In the genomic region with DNA sequence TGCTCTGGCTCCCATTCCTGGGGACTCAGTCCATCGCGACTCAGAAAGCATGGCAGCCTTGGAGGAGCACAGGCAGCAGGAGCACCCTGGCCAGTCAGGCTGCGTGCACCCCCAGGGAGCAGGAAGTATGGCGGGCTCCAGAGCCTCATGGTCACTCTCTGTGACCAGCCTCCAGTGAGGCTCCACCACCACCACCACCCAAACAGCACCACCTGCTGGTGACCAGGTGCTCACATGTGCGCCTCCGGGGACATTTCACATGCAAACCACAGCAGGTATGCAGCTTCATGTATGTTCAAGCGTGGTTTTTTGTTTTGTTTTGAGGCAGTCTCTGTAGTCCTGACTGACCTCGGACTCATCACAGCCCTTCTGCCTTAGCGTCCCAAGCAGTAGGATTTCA, we compare ENCODE assay signal across 9 mouse cellular contexts. TPM values are rescaled to one million over a fixed set of nuclear protein-coding genes. Genes with fewer than 3 reads are reported as not detected.
DNase-seq lines count a peak whose midpoint lies in the region; ATAC-seq and TF ChIP-seq lines count a peak whose summit lies in the region.
"Had no signal": no experiment of that assay in that cellular context is flagged by ENCODE, and none has a peak within 500 bp of the region (broad histone marks: within the 10 kb centered on the region; RNA-seq: fewer than 3 reads in every experiment).

No protein-coding gene starts in this region.

- H3K4me2 ChIP-seq in hindbrain, postnatal 0 days (ENCODE audit: low read depth, low read length), result no peak overlapping the region
- H3K4me2 ChIP-seq in hindbrain, embryonic 13.5 days, result no peak overlapping the region
- H3K4me2 ChIP-seq in liver, embryonic 15.5 days, result no peak overlapping the region
- H3K4me2 ChIP-seq: embryonic facial prominence, embryonic 13.5 days had no signal

- TF ChIP-seq CTCF in hindbrain, postnatal 0 days (IDR thresholded peaks at IDR 0.05; ENCODE audit: low read depth), result peak; percentile 62

- 80% methylated on average over 9 of the region's 9 CpGs for WGBS in hindbrain, postnatal 0 days
- WGBS in hindbrain, embryonic 13.5 days, result 90% methylated on average over 9 of the region's 9 CpGs
- WGBS in liver, embryonic 15.5 days (ENCODE audit: insufficient replicate concordance), result 78% methylated on average over 9 of the region's 9 CpGs

- no peaks in the 10 kb centered on the region for H3K9me3 ChIP-seq in hindbrain, postnatal 0 days (ENCODE audit: low read length)
- H3K9me3 ChIP-seq in hindbrain, embryonic 13.5 days, result no peaks in the 10 kb centered on the region
- H3K9me3 ChIP-seq in liver, embryonic 15.5 days (replicated peaks), result no peaks in the 10 kb centered on the region
- H3K9me3 ChIP-seq: embryonic facial prominence, embryonic 13.5 days had no signal

- no peak overlapping the region for H3K27ac ChIP-seq in hindbrain, postnatal 0 days
- H3K27ac ChIP-seq in hindbrain, embryonic 13.5 days, result no peak overlapping the region
- no peak overlapping the region for H3K27ac ChIP-seq in liver, embryonic 15.5 days (replicated peaks)
- H3K27ac ChIP-seq: embryonic facial prominence, embryonic 13.5 days had no signal

- no peaks in the 10 kb centered on the region for H3K27me3 ChIP-seq in hindbrain, postnatal 0 days (ENCODE audit: insufficient read depth, low read length)
- H3K27me3 ChIP-seq in hindbrain, embryonic 13.5 days, result no peaks in the 10 kb centered on the region
- H3K27me3 ChIP-seq in liver, embryonic 15.5 days, result no peaks in the 10 kb centered on the region
- H3K27me3 ChIP-seq: embryonic facial prominence, embryonic 13.5 days had no signal

- no peak for ATAC-seq in hindbrain, postnatal 0 days
- ATAC-seq in hindbrain, embryonic 13.5 days (ENCODE audit: low FRiP score), result no peak
- peak; percentile 14; the same call in 1 of the 2 replicates for ATAC-seq in liver, embryonic 15.5 days (ENCODE audit: insufficient read depth)

- H3K4me1 ChIP-seq in hindbrain, postnatal 0 days (ENCODE audit: insufficient read depth, low read length), result no peaks in the 10 kb centered on the region
- no peaks in the 10 kb centered on the region for H3K4me1 ChIP-seq in hindbrain, embryonic 13.5 days (replicated peaks)
- peaks cover 7% of the 10 kb centered on the region for H3K4me1 ChIP-seq in liver, embryonic 15.5 days (replicated peaks)
- H3K4me1 ChIP-seq: embryonic facial prominence, embryonic 13.5 days had no signal

- H3K9ac ChIP-seq in hindbrain, postnatal 0 days (replicated peaks; ENCODE audit: low read length), result no peak overlapping the region
- no peak overlapping the region for H3K9ac ChIP-seq in hindbrain, embryonic 13.5 days
- no peak overlapping the region for H3K9ac ChIP-seq in liver, embryonic 15.5 days
- H3K9ac ChIP-seq: embryonic facial prominence, embryonic 13.5 days had no signal

- no peaks in the 10 kb centered on the region for H3K36me3 ChIP-seq in hindbrain, postnatal 0 days (ENCODE audit: insufficient read depth, low read length)
- peaks cover 23% of the 10 kb centered on the region for H3K36me3 ChIP-seq in hindbrain, embryonic 13.5 days
- H3K36me3 ChIP-seq in liver, embryonic 15.5 days (replicated peaks), result peaks cover 83% of the 10 kb centered on the region

- DNase-seq in hindbrain, postnatal 0 days (ENCODE audit: low spot score), result no peak
- peak; percentile 74 for DNase-seq in ES-CJ7 (ENCODE audit: low read depth, low spot score)
- peak; percentile 54 for DNase-seq in embryo, embryonic 11 days
- peak; percentile 63 to 86 for DNase-seq in spleen, postnatal 4 days (ENCODE audit: low spot score in 2 of 2)
- DNase-seq in ovary, postnatal 14 days (ENCODE audit: low spot score), result no peak
- DNase-seq in frontal cortex, postnatal 10 days (ENCODE audit: low spot score in 2 of 2), result no peak

- H3K4me3 ChIP-seq in hindbrain, postnatal 0 days (ENCODE audit: low read length), result no peak overlapping the region
- H3K4me3 ChIP-seq in hindbrain, embryonic 13.5 days, result no peak overlapping the region
- H3K4me3 ChIP-seq in liver, embryonic 15.5 days (replicated peaks), result no peak overlapping the region
- H3K4me3 ChIP-seq: embryonic facial prominence, embryonic 13.5 days had no signal

RNA-seq across cellular contexts. Expression of a gene that starts 6.3 kb away (rescaled TPM):
- 4.3 and 4.7 TPM in 2 replicates for total RNA-seq in hindbrain, postnatal 0 days (2014; rRNA removed)
- polyA plus RNA-seq in hindbrain, postnatal 0 days (2015; fragmentation: Nextera tagmentation; extraction: Ambion mirVana), result 8.4 and 9.8 TPM in 2 replicates
- polyA plus RNA-seq in hindbrain, embryonic 13.5 days (2015; fragmentation: Nextera tagmentation; extraction: Ambion mirVana), result 10.5 and 13.6 TPM in 2 replicates
- 24.8 and 24.9 TPM in 2 replicates for polyA plus RNA-seq in liver, embryonic 15.5 days (2015; fragmentation: Nextera tagmentation; extraction: Ambion mirVana)

RNA-seq across cellular contexts. Expression of a gene that starts 6.6 kb away (rescaled TPM):
- total RNA-seq in hindbrain, postnatal 0 days (2014; rRNA removed), result 12.6 and 16.8 TPM in 2 replicates
- polyA plus RNA-seq in hindbrain, postnatal 0 days (2015; fragmentation: Nextera tagmentation; extraction: Ambion mirVana), result 36.3 TPM in 2 replicates
- 36.2 and 38.0 TPM in 2 replicates for polyA plus RNA-seq in hindbrain, embryonic 13.5 days (2015; fragmentation: Nextera tagmentation; extraction: Ambion mirVana)
- polyA plus RNA-seq in liver, embryonic 15.5 days (2015; fragmentation: Nextera tagmentation; extraction: Ambion mirVana), result 50.8 and 56.7 TPM in 2 replicates

RNA-seq across cellular contexts. Expression of a gene that starts 15.3 kb away (rescaled TPM):
- total RNA-seq in hindbrain, postnatal 0 days (2014; rRNA removed), result 40.7 and 47.3 TPM in 2 replicates
- 18.3 and 20.8 TPM in 2 replicates for polyA plus RNA-seq in hindbrain, postnatal 0 days (2015; fragmentation: Nextera tagmentation; extraction: Ambion mirVana)
- 19.5 and 20.9 TPM in 2 replicates for polyA plus RNA-seq in hindbrain, embryonic 13.5 days (2015; fragmentation: Nextera tagmentation; extraction: Ambion mirVana)
- 3.6 and 3.7 TPM in 2 replicates for polyA plus RNA-seq in liver, embryonic 15.5 days (2015; fragmentation: Nextera tagmentation; extraction: Ambion mirVana)

RNA-seq across cellular contexts. Expression of a gene that starts 50.9 kb away (rescaled TPM):
- total RNA-seq in hindbrain, postnatal 0 days (2014; rRNA removed), result 5.2 and 7.0 TPM in 2 replicates
- polyA plus RNA-seq in hindbrain, postnatal 0 days (2015; fragmentation: Nextera tagmentation; extraction: Ambion mirVana), result 5.7 and 5.8 TPM in 2 replicates
- 6.3 and 7.5 TPM in 2 replicates for polyA plus RNA-seq in hindbrain, embryonic 13.5 days (2015; fragmentation: Nextera tagmentation; extraction: Ambion mirVana)
- 0.48 and 0.51 TPM in 2 replicates for polyA plus RNA-seq in liver, embryonic 15.5 days (2015; fragmentation: Nextera tagmentation; extraction: Ambion mirVana)

Comparison
In these comparisons a context has a peak if more than half of its experiments do, and no peak if none do; other contexts are left out.
1. DNase-seq: peak in ES-CJ7 (single experiment), embryo, embryonic 11 days (single experiment) and spleen, postnatal 4 days (2 of 2); none in hindbrain, postnatal 0 days (single experiment), ovary, postnatal 14 days (single experiment) and frontal cortex, postnatal 10 days (0 of 2).